Mouse (Mus musculus) brain, embryonic 14.5 days (tissue): Measurements from ENCODE around the gene Skor1.

Source experiments
- CTCF ChIP-seq: fragments of 200-500 bp; IDR thresholded peaks from 2 replicates; pipeline ENCODE4 v1.5.1; 2012; ENCODE audit warnings: inconsistent platforms, mild to moderate bottlenecking, moderate library complexity, borderline replicate concordance; ENCODE audit not compliant: insufficient read depth, insufficient read length; ENCODE audit errors: extremely low read depth
- POLR2A ChIP-seq: fragments of 200-500 bp; IDR thresholded peaks from 2 replicates; pipeline ENCODE4 v1.6.1; 2012; ENCODE audit warnings: mild to moderate bottlenecking, inconsistent platforms, borderline replicate concordance; ENCODE audit not compliant: poor library complexity, insufficient read depth, insufficient read length, severe bottlenecking; ENCODE audit errors: extremely low read depth

DNA sequence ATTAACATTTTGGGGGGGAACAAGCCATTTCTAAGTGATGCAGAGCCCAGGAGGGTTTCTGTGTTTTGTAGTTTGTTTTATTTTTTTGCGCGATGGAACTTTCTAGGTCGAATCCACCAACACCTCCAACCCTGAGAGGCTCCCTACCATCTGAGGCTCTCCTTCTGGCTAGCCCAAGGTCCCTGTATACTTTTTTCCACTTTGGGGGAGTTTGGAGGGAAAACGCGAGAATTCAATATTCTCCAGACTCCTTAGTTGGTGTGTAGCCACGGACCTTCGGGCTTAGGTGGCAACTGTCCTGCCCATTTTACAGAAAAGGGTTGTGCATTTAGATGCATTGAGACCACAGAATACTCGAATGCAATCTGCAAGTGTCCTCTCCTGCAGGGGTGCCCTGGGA, 12.5 kb downstream of the Skor1 start:
- TF ChIP-seq CTCF, result no peak
- TF ChIP-seq POLR2A, result no peak
